Mouse (Mus musculus) adrenal gland, postnatal 25 days (tissue): ENCODE measurements around the gene Rpp30. TPM values are rescaled to one million over a fixed set of nuclear protein-coding genes. Genes with fewer than 3 reads are reported as not detected.

ENCODE experiments used
- DNase-seq: peaks from one replicate; pipeline ENCODE4 v3.0.0; 2021; ENCODE audit warnings: mixed read lengths
- total RNA-seq: library from RNA; stranded (reverse); gene quantifications from 2 replicates; pipeline ENCODE4 v1.2.3, GENCODE M21; 2021

The Rpp30 gene
- total RNA-seq, 1 experiment from 2014 or later: 17.6 TPM

- DNase-seq: no peak
Measured at GRCm38 (mm10) chr19:36128440-36128839, 44.9 kb downstream of the Rpp30 start.

DNA sequence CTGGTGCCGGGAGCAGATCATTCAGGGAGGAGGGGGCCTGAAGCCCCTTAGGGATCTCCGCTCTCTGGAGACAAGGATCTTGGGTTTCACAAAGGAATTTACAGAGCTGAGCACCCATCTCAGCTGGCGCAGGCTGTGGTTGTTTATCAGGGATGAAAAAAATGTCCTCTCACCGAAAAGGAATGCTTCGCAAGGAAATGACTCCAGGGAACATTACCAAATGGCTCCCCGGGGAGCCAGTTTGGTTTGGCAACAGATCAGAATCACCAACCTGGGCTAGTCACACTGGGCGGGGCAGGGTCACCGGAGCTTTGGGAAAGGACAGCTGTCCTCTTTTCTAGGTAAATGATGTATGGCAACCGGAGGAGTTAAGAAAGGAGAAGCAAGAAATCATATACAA, 45.7 kb downstream of the Rpp30 start:
- DNase-seq: peak; percentile 12

- DNase-seq: no peak
Measured at GRCm38 (mm10) chr19:36129643-36130042, 46.1 kb downstream of the Rpp30 start.

DNA sequence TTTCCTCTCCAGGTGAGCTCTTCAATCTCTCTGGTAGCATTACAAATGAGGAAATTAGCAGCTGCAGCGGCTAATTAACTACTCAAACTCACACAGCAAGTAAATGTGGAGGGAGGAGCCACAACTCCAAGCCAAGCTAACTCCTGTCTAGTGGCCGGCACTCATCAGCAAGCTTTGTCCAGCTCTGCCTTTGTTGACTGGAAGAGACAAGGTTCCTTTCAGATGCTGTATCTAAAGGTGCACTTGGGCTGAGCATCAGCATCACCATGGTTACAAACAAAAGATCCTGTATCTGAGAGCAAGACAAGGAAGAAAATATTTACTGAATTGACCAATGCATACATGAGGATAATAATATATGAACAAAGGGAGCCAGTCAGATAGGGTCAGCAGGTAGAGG, 46.7 kb downstream of the Rpp30 start:
- no peak for DNase-seq

- DNase-seq: no peak
Measured at GRCm38 (mm10) chr19:36131990-36132389, 48.5 kb downstream of the Rpp30 start.

DNA sequence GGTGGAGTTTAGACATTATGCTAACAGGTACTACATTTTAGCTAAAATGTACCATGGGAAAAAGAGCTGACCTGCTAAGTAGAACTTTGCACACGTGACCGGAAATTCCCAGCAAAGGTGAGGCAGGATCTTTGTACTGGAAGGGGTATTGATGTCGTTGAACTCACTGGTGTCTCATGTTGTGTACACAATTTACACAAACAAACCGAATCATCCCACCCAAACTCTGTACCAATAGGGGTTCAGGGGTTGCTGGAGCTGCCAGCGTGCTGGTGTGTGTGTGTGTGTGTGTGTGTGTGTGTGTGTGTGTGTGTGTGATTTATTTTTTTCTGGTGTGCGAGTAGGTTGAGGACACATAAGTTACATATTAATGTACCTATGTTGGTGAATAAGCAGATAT, 49.5 kb downstream of the Rpp30 start:
- no peak for DNase-seq

DNA sequence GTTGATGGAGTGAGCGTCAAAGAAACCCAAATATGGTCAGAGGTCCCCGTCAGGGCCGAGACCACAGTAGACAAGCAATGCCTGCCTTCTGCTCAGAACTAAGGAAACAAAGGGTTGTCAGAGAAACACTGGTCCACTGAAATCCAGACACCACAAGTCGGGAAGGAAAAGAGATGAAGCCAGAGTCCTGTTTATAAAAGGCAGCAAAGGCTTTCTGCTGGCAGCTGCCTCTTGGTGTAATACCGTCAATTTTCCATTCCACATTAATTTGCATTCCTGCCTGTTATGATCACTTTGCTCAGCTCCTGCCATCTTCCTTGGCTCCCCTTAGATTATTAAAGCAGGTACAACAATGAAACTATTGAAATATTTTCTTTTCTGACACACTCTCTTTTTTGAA, 50.2 kb downstream of the Rpp30 start:
- DNase-seq: no peak

GRCm38 (mm10) chr19:36143571-36143970, 60.1 kb downstream of the Rpp30 start:
- no peak for DNase-seq

DNA sequence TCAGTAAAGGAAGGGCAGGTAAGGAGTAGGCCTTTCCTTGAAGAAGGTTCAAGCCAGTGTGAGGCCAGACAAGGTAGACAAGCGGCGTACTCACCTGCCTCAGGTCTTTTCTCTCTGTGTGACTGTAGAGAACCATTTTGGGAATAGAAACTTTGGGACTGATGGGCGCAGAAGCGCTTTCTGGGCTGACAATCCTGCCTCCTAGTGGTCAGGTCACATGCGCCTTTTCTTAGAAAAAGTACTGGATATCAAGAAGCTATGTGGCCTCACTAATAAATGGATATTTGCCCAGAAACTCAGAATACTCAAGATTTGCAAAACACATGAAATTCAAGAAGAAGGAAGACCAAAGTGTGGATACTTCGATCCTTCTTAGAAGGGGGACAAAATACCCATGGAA, 65.1 kb downstream of the Rpp30 start:
- DNase-seq: no peak

- DNase-seq: no peak
Measured at GRCm38 (mm10) chr19:36150241-36151007, 66.9 kb downstream of the Rpp30 start.

Other genes starting within 250 kb of the Rpp30 start
- not detected in 2 replicates for gene Htr7, start 26.2 kb upstream of the Rpp30 start, total RNA-seq
- gene Ankrd1, start 36.4 kb downstream of the Rpp30 start, total RNA-seq: not detected in 2 replicates